Mouse (Mus musculus): Measurements from ENCODE around the gene Tspan9. TPM values are rescaled to one million over a fixed set of nuclear protein-coding genes. Genes with fewer than 3 reads are reported as not detected.

Tspan9 gene
- polyA plus RNA-seq, 1 experiment from 2014 or later = 100 TPM

- Histone ChIP-seq H3K4me2 (replicated peaks; ENCODE audit: low read depth, low read length) (no peak overlapping the region; the same call in 1 of the 2 replicates), H3K27ac (ENCODE audit: low read depth, low read length) (peak overlapping the region; percentile 31; the same call in 1 of the 2 replicates), H3K4me1 (ENCODE audit: control insufficient read depth, insufficient read depth, low read length) (peaks cover 49% of the 10 kb centered on the region)
Measured at GRCm38 (mm10) chr6:128078508-128078907, 64.9 kb downstream of the Tspan9 start.

GRCm38 (mm10) chr6:128076104-128077020, 67.0 kb downstream of the Tspan9 start:
- peaks cover 1% of the 10 kb centered on the region; the same call in 1 of the 2 replicates for H3K36me3 ChIP-seq (ENCODE audit: control insufficient read depth, insufficient read depth, low read length)
- H3K4me1 ChIP-seq (ENCODE audit: control insufficient read depth, insufficient read depth, low read length) = peaks cover 49% of the 10 kb centered on the region
- no peaks in the 10 kb centered on the region for H3K9me3 ChIP-seq (ENCODE audit: control insufficient read depth, low read length)
- no peak overlapping the region for H3K27ac ChIP-seq (ENCODE audit: low read depth, low read length)
- peak; percentile 30; the same call in 1 of the 2 replicates for ATAC-seq (ENCODE audit: low FRiP score, low TSS enrichment)
- no peak overlapping the region for H3K4me2 ChIP-seq (replicated peaks; ENCODE audit: low read depth, low read length)
- WGBS = 49% methylated on average over 21 of the region's 21 CpGs
- no peaks in the 10 kb centered on the region for H3K27me3 ChIP-seq (ENCODE audit: control insufficient read depth, insufficient read depth, low read length)
- no peak overlapping the region for H3K9ac ChIP-seq (ENCODE audit: low read depth, low read length)
- H3K4me3 ChIP-seq (ENCODE audit: low read length) = no peak overlapping the region

More at GRCm38 (mm10) chr6:128078508-128078907, 64.9 kb downstream of the Tspan9 start:
- H3K27me3 ChIP-seq (ENCODE audit: control insufficient read depth, insufficient read depth, low read length) = no peaks in the 10 kb centered on the region
- H3K9me3 ChIP-seq (ENCODE audit: control insufficient read depth, low read length) = no peaks in the 10 kb centered on the region
- H3K36me3 ChIP-seq (ENCODE audit: control insufficient read depth, insufficient read depth, low read length) = peaks cover 6% of the 10 kb centered on the region; the same call in 1 of the 2 replicates
- WGBS = 16% methylated on average over 4 of the region's 4 CpGs
- ATAC-seq (ENCODE audit: low FRiP score, low TSS enrichment) = peak; percentile 82
- no peak overlapping the region for H3K9ac ChIP-seq (ENCODE audit: low read depth, low read length)
- H3K4me3 ChIP-seq (ENCODE audit: low read length) = no peak overlapping the region

GRCm38 (mm10) chr6:128075453-128076003, 67.9 kb downstream of the Tspan9 start:
- H3K27me3 ChIP-seq (ENCODE audit: control insufficient read depth, insufficient read depth, low read length) = no peaks in the 10 kb centered on the region
- no peak overlapping the region for H3K4me2 ChIP-seq (replicated peaks; ENCODE audit: low read depth, low read length)
- H3K27ac ChIP-seq (ENCODE audit: low read depth, low read length) = no peak overlapping the region
- no peak overlapping the region for H3K4me3 ChIP-seq (ENCODE audit: low read length)
- no peak overlapping the region for H3K9ac ChIP-seq (ENCODE audit: low read depth, low read length)
- 40% methylated on average over 5 of the region's 5 CpGs for WGBS
- no peaks in the 10 kb centered on the region for H3K36me3 ChIP-seq (ENCODE audit: control insufficient read depth, insufficient read depth, low read length)
- H3K9me3 ChIP-seq (ENCODE audit: control insufficient read depth, low read length) = no peaks in the 10 kb centered on the region
- H3K4me1 ChIP-seq (ENCODE audit: control insufficient read depth, insufficient read depth, low read length) = peaks cover 49% of the 10 kb centered on the region
- ATAC-seq (ENCODE audit: low FRiP score, low TSS enrichment) = 0 out of 2 replicates have a peak, but pooled peaks have one; percentile 1

GRCm38 (mm10) chr6:128070921-128071558, 72.4 kb downstream of the Tspan9 start:
- WGBS = 91% methylated on average over 12 of the region's 12 CpGs
- H3K4me1 ChIP-seq (ENCODE audit: control insufficient read depth, insufficient read depth, low read length) = peaks cover 35% of the 10 kb centered on the region
- no peak overlapping the region for H3K27ac ChIP-seq (ENCODE audit: low read depth, low read length)
- no peaks in the 10 kb centered on the region for H3K9me3 ChIP-seq (ENCODE audit: control insufficient read depth, low read length)
- H3K4me3 ChIP-seq (ENCODE audit: low read length) = no peak overlapping the region
- no peak overlapping the region for H3K9ac ChIP-seq (ENCODE audit: low read depth, low read length)
- no peak for ATAC-seq (ENCODE audit: low FRiP score, low TSS enrichment)
- H3K27me3 ChIP-seq (ENCODE audit: control insufficient read depth, insufficient read depth, low read length) = no peaks in the 10 kb centered on the region
- no peaks in the 10 kb centered on the region; the same call in 1 of the 2 replicates for H3K36me3 ChIP-seq (ENCODE audit: control insufficient read depth, insufficient read depth, low read length)
- no peak overlapping the region for H3K4me2 ChIP-seq (replicated peaks; ENCODE audit: low read depth, low read length)

GRCm38 (mm10) chr6:128070072-128070872, 73.1 kb downstream of the Tspan9 start:
- H3K4me3 ChIP-seq (ENCODE audit: low read length) = no peak overlapping the region
- no peaks in the 10 kb centered on the region for H3K27me3 ChIP-seq (ENCODE audit: control insufficient read depth, insufficient read depth, low read length)
- no peak overlapping the region for H3K4me2 ChIP-seq (replicated peaks; ENCODE audit: low read depth, low read length)
- no peak overlapping the region for H3K27ac ChIP-seq (ENCODE audit: low read depth, low read length)
- H3K9ac ChIP-seq (ENCODE audit: low read depth, low read length) = no peak overlapping the region
- no peaks in the 10 kb centered on the region for H3K9me3 ChIP-seq (ENCODE audit: control insufficient read depth, low read length)
- peaks cover 35% of the 10 kb centered on the region for H3K4me1 ChIP-seq (ENCODE audit: control insufficient read depth, insufficient read depth, low read length)
- H3K36me3 ChIP-seq (ENCODE audit: control insufficient read depth, insufficient read depth, low read length) = no peaks in the 10 kb centered on the region; the same call in 1 of the 2 replicates
- 87% methylated on average over 19 of the region's 19 CpGs for WGBS
- ATAC-seq (ENCODE audit: low FRiP score, low TSS enrichment) = no peak

GRCm38 (mm10) chr6:128068144-128068543, 75.2 kb downstream of the Tspan9 start:
- Histone ChIP-seq H3K9me3 (ENCODE audit: control insufficient read depth, low read length) (no peaks in the 10 kb centered on the region), H3K9ac (ENCODE audit: low read depth, low read length) (no peak overlapping the region), H3K27me3 (ENCODE audit: control insufficient read depth, insufficient read depth, low read length) (no peaks in the 10 kb centered on the region), H3K4me1 (ENCODE audit: control insufficient read depth, insufficient read depth, low read length) (peaks cover 35% of the 10 kb centered on the region), H3K4me3 (ENCODE audit: low read length) (no peak overlapping the region), H3K36me3 (ENCODE audit: control insufficient read depth, insufficient read depth, low read length) (no peaks in the 10 kb centered on the region; the same call in 1 of the 2 replicates), H3K27ac (ENCODE audit: low read depth, low read length) (no peak overlapping the region), H3K4me2 (replicated peaks; ENCODE audit: low read depth, low read length) (no peak overlapping the region)
- ATAC-seq (ENCODE audit: low FRiP score, low TSS enrichment) = no peak
- WGBS = 74% methylated on average over 8 of the region's 8 CpGs

GRCm38 (mm10) chr6:128065982-128066381, 77.4 kb downstream of the Tspan9 start:
- no peaks in the 10 kb centered on the region for H3K27me3 ChIP-seq (ENCODE audit: control insufficient read depth, insufficient read depth, low read length)
- H3K4me3 ChIP-seq (ENCODE audit: low read length) = no peak overlapping the region
- no peak overlapping the region; the same call in 1 of the 2 replicates for H3K4me2 ChIP-seq (replicated peaks; ENCODE audit: low read depth, low read length)
- no peak overlapping the region for H3K9ac ChIP-seq (ENCODE audit: low read depth, low read length)
- ATAC-seq (ENCODE audit: low FRiP score, low TSS enrichment) = peak; percentile 77
- 10% methylated on average over 7 of the region's 7 CpGs for WGBS
- no peaks in the 10 kb centered on the region for H3K9me3 ChIP-seq (ENCODE audit: control insufficient read depth, low read length)
- H3K27ac ChIP-seq (ENCODE audit: low read depth, low read length) = peak overlapping the region; percentile 39; the same call in 1 of the 2 replicates
- peaks cover 36% of the 10 kb centered on the region for H3K4me1 ChIP-seq (ENCODE audit: control insufficient read depth, insufficient read depth, low read length)
- no peaks in the 10 kb centered on the region; the same call in 1 of the 2 replicates for H3K36me3 ChIP-seq (ENCODE audit: control insufficient read depth, insufficient read depth, low read length)

- H3K4me3 ChIP-seq (ENCODE audit: low read length) = no peak overlapping the region
- ATAC-seq (ENCODE audit: low FRiP score, low TSS enrichment) = no peak
- H3K9me3 ChIP-seq (ENCODE audit: control insufficient read depth, low read length) = no peaks in the 10 kb centered on the region
- no peaks in the 10 kb centered on the region; the same call in 1 of the 2 replicates for H3K36me3 ChIP-seq (ENCODE audit: control insufficient read depth, insufficient read depth, low read length)
- H3K27me3 ChIP-seq (ENCODE audit: control insufficient read depth, insufficient read depth, low read length) = no peaks in the 10 kb centered on the region
- 89% methylated on average over 1 of the region's 1 CpGs for WGBS
- H3K4me2 ChIP-seq (replicated peaks; ENCODE audit: low read depth, low read length) = no peak overlapping the region
- peaks cover 36% of the 10 kb centered on the region for H3K4me1 ChIP-seq (ENCODE audit: control insufficient read depth, insufficient read depth, low read length)
- H3K9ac ChIP-seq (ENCODE audit: low read depth, low read length) = no peak overlapping the region
- H3K27ac ChIP-seq (ENCODE audit: low read depth, low read length) = no peak overlapping the region
Measured at GRCm38 (mm10) chr6:128063501-128063900, 79.9 kb downstream of the Tspan9 start.

All from kidney, embryonic 14.5 days (tissue).